Mouse (Mus musculus) bone marrow, adult 2 months (tissue): Measurements from ENCODE around the gene Pdgfa. TPM values are rescaled to one million over a fixed set of nuclear protein-coding genes. Genes with fewer than 3 reads are reported as not detected.

Source experiments
- H3K27ac ChIP-seq: fragments of 200-500 bp; 2 replicates; pipeline ENCODE4 v1.5.1; 2012; ENCODE audit warnings: low read depth, mild to moderate bottlenecking, control low read depth, inconsistent platforms, low read length; ENCODE audit not compliant: control insufficient read depth, poor library complexity, insufficient read depth
- H3K4me1 ChIP-seq: fragments of 200-500 bp; 2 replicates; pipeline ENCODE4 v1.6.1; 2011; ENCODE audit warnings: low read length; ENCODE audit not compliant: control insufficient read depth, insufficient read depth
- H3K4me3 ChIP-seq: fragments of 200-500 bp; replicated peaks from 2 replicates; pipeline ENCODE3; 2011; ENCODE audit warnings: mild to moderate bottlenecking, low read depth, low read length, control low read depth; ENCODE audit not compliant: control insufficient read depth
- CTCF ChIP-seq: fragments of 200-500 bp; IDR thresholded peaks from 2 replicates; pipeline ENCODE4 v1.5.1; 2011; ENCODE audit warnings: low read length, control low read depth; ENCODE audit not compliant: control insufficient read depth, insufficient read depth
- POLR2A ChIP-seq: fragments of 200-500 bp; IDR thresholded peaks from 2 replicates; pipeline ENCODE4 v1.6.1; 2011; ENCODE audit warnings: low read depth, mild to moderate bottlenecking, control low read depth, low read length, borderline replicate concordance; ENCODE audit not compliant: control insufficient read depth
- WGBS: fragments of 180-500 bp; shearing (Covaris S2); methylation state at CpG from one replicate; pipeline ENCODE4 v1.1.7; 2018; 5-methylcytosine and 5-hydroxymethylcytosine counted together
- polyA plus RNA-seq: library from polyadenylated mRNA; stranded (reverse); fragments of >200 nt; gene quantifications from 2 replicates; pipeline ENCODE4 v1.2.4, GENCODE M21; 2011; ENCODE audit warnings: low replicate concordance; ENCODE audit not compliant: missing spikeins, insufficient read depth, insufficient read length

Pdgfa gene
- polyA plus RNA-seq, 1 experiment = 6.8 TPM

- TF ChIP-seq CTCF (no peak), POLR2A (no peak)
- Histone ChIP-seq H3K27ac (no peak overlapping the region), H3K4me3 (no peak overlapping the region)
These were observed 52.6 kb downstream of the Pdgfa start for GRCm38 (mm10) chr5:138944551-138944950.

GRCm38 (mm10) chr5:138941842-138942241 is 55.3 kb downstream of the Pdgfa start:
- H3K27ac ChIP-seq = no peak overlapping the region
- no peak for TF ChIP-seq POLR2A
- no peak for TF ChIP-seq CTCF
- WGBS = 60% methylated on average over 8 of the region's 8 CpGs

More at GRCm38 (mm10) chr5:138944551-138944950, 52.6 kb downstream of the Pdgfa start:
- no peaks in the 10 kb centered on the region for H3K4me1 ChIP-seq
- WGBS = 81% methylated on average over 7 of the region's 7 CpGs

GRCm38 (mm10) chr5:138940576-138940975 is 56.6 kb downstream of the Pdgfa start:
- H3K27ac ChIP-seq = no peak overlapping the region
- WGBS = 83% methylated on average over 4 of the region's 4 CpGs
- H3K4me3 ChIP-seq = no peak overlapping the region
- H3K4me1 ChIP-seq = no peaks in the 10 kb centered on the region
- TF ChIP-seq CTCF = no peak
- no peak for TF ChIP-seq POLR2A

More at GRCm38 (mm10) chr5:138941842-138942241, 55.3 kb downstream of the Pdgfa start:
- Histone ChIP-seq H3K4me1 (no peaks in the 10 kb centered on the region), H3K4me3 (no peak overlapping the region)

- H3K27ac ChIP-seq = no peak overlapping the region
- TF ChIP-seq CTCF (no peak), POLR2A (no peak)
- no peaks in the 10 kb centered on the region for H3K4me1 ChIP-seq
- WGBS = 82% methylated on average over 3 of the region's 3 CpGs
- H3K4me3 ChIP-seq = no peak overlapping the region
These were observed 58.5 kb downstream of the Pdgfa start for GRCm38 (mm10) chr5:138938572-138939163.

GRCm38 (mm10) chr5:138936399-138937089 is 60.6 kb downstream of the Pdgfa start:
- 77% methylated on average over 8 of the region's 8 CpGs for WGBS
- TF ChIP-seq POLR2A (no peak), CTCF (no peak)
- Histone ChIP-seq H3K4me1 (no peaks in the 10 kb centered on the region), H3K27ac (no peak overlapping the region), H3K4me3 (no peak overlapping the region)

GRCm38 (mm10) chr5:138934540-138934939 is 62.6 kb downstream of the Pdgfa start:
- Histone ChIP-seq H3K27ac (no peak overlapping the region), H3K4me3 (no peak overlapping the region), H3K4me1 (no peaks in the 10 kb centered on the region)
- TF ChIP-seq CTCF (no peak), POLR2A (no peak)
- WGBS = 8% methylated on average over 6 of the region's 6 CpGs

- Histone ChIP-seq H3K27ac (no peak overlapping the region), H3K4me1 (no peaks in the 10 kb centered on the region), H3K4me3 (no peak overlapping the region)
- TF ChIP-seq CTCF = no peak
- TF ChIP-seq POLR2A = no peak
- WGBS = 20% methylated on average over 18 of the region's 18 CpGs
These were observed 64.4 kb downstream of the Pdgfa start for GRCm38 (mm10) chr5:138932460-138933432.

GRCm38 (mm10) chr5:138931836-138932235 is 65.3 kb downstream of the Pdgfa start:
- TF ChIP-seq CTCF (no peak), POLR2A (no peak)
- no peaks in the 10 kb centered on the region for H3K4me1 ChIP-seq
- WGBS = 20% methylated on average over 13 of the region's 13 CpGs
- no peak overlapping the region for H3K27ac ChIP-seq
- no peak overlapping the region for H3K4me3 ChIP-seq
